Mouse (Mus musculus) E14TG2a.4 (cell line): ENCODE results near the gene Myo18a.
A peak's percentile ranks its signal among the peaks of the same experiment; 100 is the strongest.

ENCODE experiments used
- CTCF ChIP-seq: conservative IDR thresholded peaks from 2 replicates; pipeline ENCODE4 v1.5.1; 2014; ENCODE audit warnings: low read length
- NANOG ChIP-seq: IDR thresholded peaks from 2 replicates; pipeline ENCODE4 v1.6.1; 2014; ENCODE audit warnings: borderline replicate concordance, low read length, mixed read lengths

- peak; percentile 93 for TF ChIP-seq CTCF
- no peak for TF ChIP-seq NANOG
Observed at GRCm38 (mm10) chr11:77827241-77827995, 64.4 kb downstream of the Myo18a start.
